Mouse (Mus musculus) stomach, postnatal 0 days (tissue): ENCODE measurements around the gene Aldh1a1.

Experiments used
- CTCF ChIP-seq: IDR thresholded peaks from 2 replicates; pipeline ENCODE4 v1.5.1; 2016; ENCODE audit warnings: antibody characterized with exemption, low read depth, mild to moderate bottlenecking, moderate library complexity
- EP300 ChIP-seq: optimal IDR thresholded peaks from 2 replicates; pipeline ENCODE3; 2016; ENCODE audit warnings: antibody characterized with exemption

- TF ChIP-seq CTCF (no peak), EP300 (no peak)
Measured at GRCm38 (mm10) chr19:20558069-20558468, 65.6 kb downstream of the Aldh1a1 start.
